Mouse (Mus musculus): Measurements from ENCODE around the gene Il5. TPM values are rescaled to one million over a fixed set of nuclear protein-coding genes. Genes with fewer than 3 reads are reported as not detected.

The Il5 gene
- polyA plus RNA-seq, 1 experiment = not detected

DNA sequence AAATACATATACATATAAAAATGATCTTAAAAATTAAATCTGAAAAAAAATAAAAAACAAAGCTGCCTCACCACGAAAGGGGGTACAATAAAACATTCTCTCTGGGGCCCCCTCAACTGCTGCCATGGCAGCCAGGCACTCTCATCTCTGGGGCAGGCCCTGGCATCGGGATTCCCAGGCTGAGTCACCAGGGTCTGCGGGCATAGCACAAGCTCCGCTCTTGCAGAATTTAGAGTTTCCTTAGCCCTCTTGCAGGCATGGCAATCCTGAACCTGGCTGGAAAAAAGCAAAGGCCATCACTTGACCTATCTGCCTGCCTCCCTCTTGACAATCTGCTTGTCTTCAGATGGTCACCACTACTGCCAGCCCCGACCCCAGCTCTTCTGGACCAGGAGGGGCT lies 40.7 kb downstream of the Il5 start:
- H3K27me3 ChIP-seq (ENCODE audit: control insufficient read depth, insufficient read depth, low read length) = no peaks in the 10 kb centered on the region
- H3K36me3 ChIP-seq (ENCODE audit: control insufficient read depth, insufficient read depth, low read length) = no peaks in the 10 kb centered on the region
- no peak for DNase-seq (ENCODE audit: low read depth in 1 of 2, low spot score in 2 of 2)
- H3K27ac ChIP-seq (ENCODE audit: insufficient read depth, low read length) = no peak overlapping the region
- 86% methylated on average over 5 of the region's 5 CpGs for WGBS
- TF ChIP-seq CTCF (IDR thresholded peaks at IDR 0.05; ENCODE audit: extremely low read depth, insufficient read depth, insufficient read length, insufficient replicate concordance) (no peak), POLR2A (IDR thresholded peaks at IDR 0.05; ENCODE audit: low read depth, low read length) (no peak)
- no peak overlapping the region for H3K4me3 ChIP-seq (ENCODE audit: extremely low read depth, insufficient read depth, insufficient read length)
- H3K4me1 ChIP-seq (ENCODE audit: control insufficient read depth, insufficient read depth, insufficient read length) = peaks cover 10% of the 10 kb centered on the region; the same call in 1 of the 2 replicates

DNA sequence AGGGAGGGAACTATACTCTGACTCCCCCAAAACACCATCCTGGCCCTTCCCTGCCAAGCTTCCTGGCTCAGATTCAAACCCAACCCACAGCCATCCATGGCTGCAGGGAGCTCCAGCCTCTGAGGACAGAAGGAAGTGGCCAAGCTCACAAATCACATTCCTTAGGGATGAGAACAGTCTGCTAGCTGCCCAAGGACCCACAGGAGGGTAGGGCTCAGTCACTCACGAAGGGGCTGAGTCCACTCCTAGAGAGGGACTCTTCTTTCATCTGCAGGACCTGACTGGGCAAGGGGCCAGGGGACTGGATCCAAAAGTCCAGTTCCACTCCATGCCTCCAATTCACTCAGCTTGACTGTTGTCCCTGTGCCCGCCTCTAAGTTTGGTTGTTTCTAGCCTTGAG lies 41.2 kb downstream of the Il5 start:
- Histone ChIP-seq H3K4me3 (ENCODE audit: extremely low read depth, insufficient read depth, insufficient read length) (no peak overlapping the region), H3K27ac (ENCODE audit: insufficient read depth, low read length) (peak overlapping the region; percentile 99), H3K4me1 (ENCODE audit: control insufficient read depth, insufficient read depth, insufficient read length) (peaks cover 10% of the 10 kb centered on the region; the same call in 1 of the 2 replicates), H3K36me3 (ENCODE audit: control insufficient read depth, insufficient read depth, low read length) (no peaks in the 10 kb centered on the region), H3K27me3 (ENCODE audit: control insufficient read depth, insufficient read depth, low read length) (no peaks in the 10 kb centered on the region)
- no peak for TF ChIP-seq POLR2A (IDR thresholded peaks at IDR 0.05; ENCODE audit: low read depth, low read length)
- no peak for TF ChIP-seq CTCF (IDR thresholded peaks at IDR 0.05; ENCODE audit: extremely low read depth, insufficient read depth, insufficient read length, insufficient replicate concordance)
- DNase-seq (ENCODE audit: low read depth in 1 of 2, low spot score in 2 of 2) = no peak
- WGBS = 89% methylated on average over 2 of the region's 2 CpGs

DNA sequence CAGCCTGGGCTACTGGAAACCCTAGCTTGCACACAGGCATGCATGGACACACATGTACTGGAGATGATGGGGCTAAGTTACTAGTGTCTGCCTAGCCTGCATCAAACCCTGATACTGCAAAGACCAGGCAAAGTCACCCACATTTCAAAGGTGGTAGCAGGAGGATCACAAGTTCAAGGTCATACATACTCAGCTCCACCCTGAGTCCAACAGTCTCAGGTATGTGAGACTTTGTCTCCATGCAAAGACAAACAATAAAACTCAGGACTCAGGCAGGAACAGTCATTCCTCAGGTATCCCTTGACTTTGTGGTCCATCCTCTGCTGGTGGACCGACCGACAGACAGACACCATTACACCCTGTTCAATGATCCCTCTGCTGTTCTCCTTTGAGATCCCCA lies 41.8 kb downstream of the Il5 start:
- TF ChIP-seq CTCF (IDR thresholded peaks at IDR 0.05; ENCODE audit: extremely low read depth, insufficient read depth, insufficient read length, insufficient replicate concordance) (no peak), POLR2A (IDR thresholded peaks at IDR 0.05; ENCODE audit: low read depth, low read length) (no peak)
- Histone ChIP-seq H3K4me1 (ENCODE audit: control insufficient read depth, insufficient read depth, insufficient read length) (peaks cover 10% of the 10 kb centered on the region; the same call in 1 of the 2 replicates), H3K27me3 (ENCODE audit: control insufficient read depth, insufficient read depth, low read length) (no peaks in the 10 kb centered on the region), H3K36me3 (ENCODE audit: control insufficient read depth, insufficient read depth, low read length) (no peaks in the 10 kb centered on the region), H3K27ac (ENCODE audit: insufficient read depth, low read length) (peak overlapping the region; percentile 99), H3K4me3 (ENCODE audit: extremely low read depth, insufficient read depth, insufficient read length) (peak overlapping the region; percentile 61; the same call in 1 of the 2 replicates)
- WGBS = 49% methylated on average over 2 of the region's 2 CpGs
- no peak for DNase-seq (ENCODE audit: low read depth in 1 of 2, low spot score in 2 of 2)

DNA sequence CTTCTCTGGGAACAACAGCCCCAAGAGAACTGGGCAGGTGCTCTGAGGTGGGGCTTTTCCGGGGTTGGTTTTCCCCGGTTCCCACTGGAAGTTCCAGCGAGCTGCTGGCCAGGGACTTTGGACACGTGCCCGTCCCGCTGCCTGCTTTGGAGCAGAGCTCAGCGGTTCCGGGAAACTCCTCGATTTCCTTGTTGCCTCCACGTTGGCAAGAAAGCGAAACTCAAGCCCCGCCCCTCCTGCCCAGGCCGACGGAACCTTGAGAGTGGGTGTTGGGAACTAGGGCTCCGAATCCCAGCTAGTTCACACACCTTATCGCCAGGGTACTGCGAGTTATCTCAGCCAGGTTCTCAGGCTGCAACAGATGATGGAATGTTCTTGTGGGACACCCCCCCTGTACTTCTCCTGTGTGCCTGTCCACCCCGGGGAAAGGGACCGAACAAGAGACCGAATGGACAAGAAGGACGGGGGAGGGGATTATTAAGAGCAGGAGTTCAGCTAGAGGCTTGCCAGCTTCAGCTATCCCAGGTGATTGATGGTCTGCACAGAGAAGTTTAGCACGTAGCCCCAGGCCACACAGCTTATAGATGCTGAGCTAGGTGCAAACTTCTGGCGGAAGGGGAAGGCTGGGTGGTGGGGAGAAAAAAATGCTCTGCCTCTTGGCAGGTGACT lies 42.4 kb downstream of the Il5 start:
- Histone ChIP-seq H3K27me3 (ENCODE audit: control insufficient read depth, insufficient read depth, low read length) (no peaks in the 10 kb centered on the region), H3K27ac (ENCODE audit: insufficient read depth, low read length) (peak overlapping the region; percentile 99), H3K36me3 (ENCODE audit: control insufficient read depth, insufficient read depth, low read length) (no peaks in the 10 kb centered on the region), H3K4me1 (ENCODE audit: control insufficient read depth, insufficient read depth, insufficient read length) (peaks cover 10% of the 10 kb centered on the region; the same call in 1 of the 2 replicates), H3K4me3 (ENCODE audit: extremely low read depth, insufficient read depth, insufficient read length) (peak overlapping the region; percentile 61)
- peak in 1 of 2 experiments; percentile 71 for DNase-seq (ENCODE audit: low read depth in 1 of 2, low spot score in 2 of 2)
- TF ChIP-seq POLR2A (IDR thresholded peaks at IDR 0.05; ENCODE audit: low read depth, low read length) (no peak; the same call in 1 of the 2 replicates), CTCF (IDR thresholded peaks at IDR 0.05; ENCODE audit: extremely low read depth, insufficient read depth, insufficient read length, insufficient replicate concordance) (no peak)
- 2% methylated on average over 23 of the region's 23 CpGs for WGBS

DNA sequence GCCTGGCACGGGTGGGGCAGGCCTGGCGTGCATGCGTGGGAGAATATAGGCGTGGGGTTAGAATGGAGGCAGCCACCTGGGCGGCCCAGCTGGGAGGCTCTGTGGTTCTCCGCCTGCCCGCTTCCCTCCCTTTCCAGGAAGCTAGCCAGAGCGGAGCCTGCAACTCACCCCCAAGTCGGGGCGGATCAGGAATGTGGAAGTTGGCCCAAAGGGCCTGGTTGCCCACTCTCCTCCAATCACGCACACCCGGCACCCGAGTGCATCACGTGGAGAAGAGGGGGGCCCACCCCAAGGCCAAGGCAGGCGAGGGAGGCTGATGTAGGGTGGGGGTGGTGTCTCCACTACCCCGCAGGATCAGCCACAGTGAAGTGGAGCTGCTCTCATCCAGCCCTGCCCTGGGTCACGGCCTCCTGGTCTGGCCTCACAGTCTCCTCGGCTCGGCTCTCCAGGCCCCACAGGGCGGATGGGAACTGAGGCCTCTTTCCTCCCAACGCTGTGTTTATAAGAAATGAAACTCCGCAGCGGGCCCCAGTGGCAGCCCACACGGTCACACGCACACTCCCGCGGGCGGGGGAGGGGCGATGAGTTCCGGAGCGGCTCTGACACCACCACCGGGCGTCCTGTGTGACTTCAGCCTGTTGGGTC lies 43.0 kb downstream of the Il5 start:
- Histone ChIP-seq H3K27me3 (ENCODE audit: control insufficient read depth, insufficient read depth, low read length) (no peaks in the 10 kb centered on the region), H3K36me3 (ENCODE audit: control insufficient read depth, insufficient read depth, low read length) (no peaks in the 10 kb centered on the region), H3K4me3 (ENCODE audit: extremely low read depth, insufficient read depth, insufficient read length) (peak overlapping the region; percentile 61), H3K27ac (ENCODE audit: insufficient read depth, low read length) (peak overlapping the region; percentile 99), H3K4me1 (ENCODE audit: control insufficient read depth, insufficient read depth, insufficient read length) (peaks cover 10% of the 10 kb centered on the region; the same call in 1 of the 2 replicates)
- TF ChIP-seq POLR2A (IDR thresholded peaks at IDR 0.05; ENCODE audit: low read depth, low read length) (peak; percentile 90), CTCF (IDR thresholded peaks at IDR 0.05; ENCODE audit: extremely low read depth, insufficient read depth, insufficient read length, insufficient replicate concordance) (peak; percentile 47; the same call in 1 of the 2 replicates)
- WGBS = under 1% methylated on average over 33 of the region's 33 CpGs
- DNase-seq (ENCODE audit: low read depth in 1 of 2, low spot score in 2 of 2) = peak; percentile 90 to 95

DNA sequence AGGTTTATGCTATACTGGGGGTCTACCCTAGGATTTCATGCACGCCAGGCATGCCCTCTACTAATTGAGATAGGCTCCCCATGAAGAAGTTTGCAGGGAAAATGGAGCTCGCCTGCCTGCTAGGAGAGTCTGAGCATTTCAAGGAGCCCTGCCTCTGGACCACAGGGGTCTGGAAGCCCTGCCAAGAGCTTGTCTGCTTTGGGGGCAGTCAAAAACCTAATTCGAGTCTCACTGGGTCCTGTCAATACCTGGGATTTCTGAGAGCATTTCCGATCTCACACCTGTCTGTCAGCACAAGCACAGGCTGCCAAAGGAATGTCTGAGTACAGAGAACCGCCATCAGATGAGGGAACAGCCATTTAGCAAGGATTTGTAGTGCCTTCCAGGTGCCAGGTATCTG lies 44.0 kb downstream of the Il5 start:
- WGBS = 92% methylated on average over 5 of the region's 5 CpGs
- no peak for TF ChIP-seq CTCF (IDR thresholded peaks at IDR 0.05; ENCODE audit: extremely low read depth, insufficient read depth, insufficient read length, insufficient replicate concordance)
- TF ChIP-seq POLR2A (IDR thresholded peaks at IDR 0.05; ENCODE audit: low read depth, low read length) = no peak
- no peaks in the 10 kb centered on the region for H3K36me3 ChIP-seq (ENCODE audit: control insufficient read depth, insufficient read depth, low read length)
- peak overlapping the region; percentile 99; the same call in 1 of the 2 replicates for H3K27ac ChIP-seq (ENCODE audit: insufficient read depth, low read length)
- no peaks in the 10 kb centered on the region for H3K27me3 ChIP-seq (ENCODE audit: control insufficient read depth, insufficient read depth, low read length)
- DNase-seq (ENCODE audit: low read depth in 1 of 2, low spot score in 2 of 2) = no peak
- H3K4me1 ChIP-seq (ENCODE audit: control insufficient read depth, insufficient read depth, insufficient read length) = peaks cover 13% of the 10 kb centered on the region; the same call in 1 of the 2 replicates
- no peak overlapping the region for H3K4me3 ChIP-seq (ENCODE audit: extremely low read depth, insufficient read depth, insufficient read length)
